Mouse (Mus musculus): ENCODE measurements at regions not wholly inside any gene's neighbourhood (a gene's known extent, or its start where the extent isn't known, plus 50 kb on each side); places are given as distances from the start of the nearest gene placed in this dataset.

- 52% methylated on average over 9 of the region's 9 CpGs for WGBS
- Histone ChIP-seq H3K4me3 (replicated peaks; ENCODE audit: extremely low read depth, low read depth, low read length) (no peak overlapping the region), H3K4me1 (ENCODE audit: control insufficient read depth, insufficient read depth, low read length) (peaks cover 20% of the 10 kb centered on the region)
- TF ChIP-seq POLR2A (IDR thresholded peaks at IDR 0.05; ENCODE audit: borderline replicate concordance, extremely low read depth, low read depth, low read length) (no peak), CTCF (IDR thresholded peaks at IDR 0.05; ENCODE audit: insufficient read depth, low read length) (no peak)
- no peak for DNase-seq
Measured at GRCm38 (mm10) chr11:22636761-22637557, 125.1 kb downstream of the Tmem17 start.

GRCm38 (mm10) chr11:22638171-22638570, 126.3 kb downstream of the Tmem17 start:
- DNase-seq: no peak
- TF ChIP-seq CTCF (IDR thresholded peaks at IDR 0.05; ENCODE audit: insufficient read depth, low read length) (no peak), POLR2A (IDR thresholded peaks at IDR 0.05; ENCODE audit: borderline replicate concordance, extremely low read depth, low read depth, low read length) (no peak)
- Histone ChIP-seq H3K4me3 (replicated peaks; ENCODE audit: extremely low read depth, low read depth, low read length) (no peak overlapping the region), H3K4me1 (ENCODE audit: control insufficient read depth, insufficient read depth, low read length) (peaks cover 15% of the 10 kb centered on the region)
- WGBS: 72% methylated on average over 6 of the region's 6 CpGs

DNA sequence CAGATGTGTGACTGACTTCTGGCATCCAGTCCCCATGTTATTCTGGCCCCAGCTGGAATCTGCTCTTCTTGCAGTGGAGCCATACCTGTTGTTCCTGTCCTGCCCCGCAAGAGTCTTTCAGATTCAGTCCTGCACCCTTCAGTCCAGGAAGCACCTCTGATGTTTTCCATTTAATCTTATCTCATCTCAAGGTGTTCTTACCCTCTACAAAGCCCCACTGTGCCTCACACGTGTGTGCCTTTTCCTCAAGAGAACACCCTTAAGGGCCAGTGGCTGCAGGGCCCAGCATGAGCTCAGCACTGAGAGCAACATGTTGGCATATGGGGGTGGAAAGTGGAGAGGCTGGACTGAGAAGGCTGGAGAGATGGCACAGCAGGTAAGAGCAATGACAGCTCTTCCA, 126.8 kb downstream of the Tmem17 start:
- no peak for DNase-seq
- Histone ChIP-seq H3K4me3 (replicated peaks; ENCODE audit: extremely low read depth, low read depth, low read length) (no peak overlapping the region), H3K4me1 (ENCODE audit: control insufficient read depth, insufficient read depth, low read length) (peaks cover 15% of the 10 kb centered on the region)
- TF ChIP-seq POLR2A (IDR thresholded peaks at IDR 0.05; ENCODE audit: borderline replicate concordance, extremely low read depth, low read depth, low read length): no peak
- WGBS: 68% methylated on average over 2 of the region's 2 CpGs

GRCm38 (mm10) chr11:22640371-22640990, 128.6 kb downstream of the Tmem17 start:
- Histone ChIP-seq H3K4me3 (replicated peaks; ENCODE audit: extremely low read depth, low read depth, low read length) (no peak overlapping the region), H3K4me1 (ENCODE audit: control insufficient read depth, insufficient read depth, low read length) (peaks cover 17% of the 10 kb centered on the region)
- TF ChIP-seq CTCF (IDR thresholded peaks at IDR 0.05; ENCODE audit: insufficient read depth, low read length): no peak
- TF ChIP-seq POLR2A (IDR thresholded peaks at IDR 0.05; ENCODE audit: borderline replicate concordance, extremely low read depth, low read depth, low read length): no peak
- no peak for DNase-seq
- WGBS: 30% methylated on average over 3 of the region's 3 CpGs

DNA sequence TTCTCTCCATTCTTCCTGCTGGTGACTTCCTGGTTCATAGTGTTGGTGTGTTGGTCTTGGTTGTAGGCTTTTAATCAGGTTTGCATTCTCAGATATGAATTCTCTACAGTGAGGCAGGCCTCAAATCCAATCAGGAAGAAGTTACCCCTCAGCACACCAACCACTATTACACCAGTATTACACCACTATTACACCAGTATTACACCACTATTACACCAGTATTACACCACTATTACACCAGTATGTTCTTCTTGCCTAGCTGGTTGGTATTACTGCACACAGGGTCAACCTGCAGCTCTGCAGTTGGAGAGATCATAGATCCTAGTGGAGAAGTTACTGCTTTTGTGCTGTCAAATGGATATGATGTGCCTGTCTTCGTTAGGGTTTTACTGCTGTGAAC, 129.6 kb downstream of the Tmem17 start:
- whole genome bisulfite sequencing: 76% methylated on average over 1 of the region's 1 CpGs
- no peak for DNase-seq
- peaks cover 16% of the 10 kb centered on the region for H3K4me1 ChIP-seq (ENCODE audit: control insufficient read depth, insufficient read depth, low read length)
- no peak for TF ChIP-seq CTCF (IDR thresholded peaks at IDR 0.05; ENCODE audit: insufficient read depth, low read length)
- no peak for TF ChIP-seq POLR2A (IDR thresholded peaks at IDR 0.05; ENCODE audit: borderline replicate concordance, extremely low read depth, low read depth, low read length)
- no peak overlapping the region for H3K4me3 ChIP-seq (replicated peaks; ENCODE audit: extremely low read depth, low read depth, low read length)

- 30% methylated on average over 3 of the region's 3 CpGs for WGBS
- H3K4me1 ChIP-seq (ENCODE audit: control insufficient read depth, insufficient read depth, low read length): peaks cover 6% of the 10 kb centered on the region
- no peak overlapping the region for H3K4me3 ChIP-seq (replicated peaks; ENCODE audit: extremely low read depth, low read depth, low read length)
- TF ChIP-seq POLR2A (IDR thresholded peaks at IDR 0.05; ENCODE audit: borderline replicate concordance, extremely low read depth, low read depth, low read length) (no peak), CTCF (IDR thresholded peaks at IDR 0.05; ENCODE audit: insufficient read depth, low read length) (no peak)
- DNase-seq: no peak
Measured at GRCm38 (mm10) chr11:22644010-22644625, 132.2 kb downstream of the Tmem17 start.

DNA sequence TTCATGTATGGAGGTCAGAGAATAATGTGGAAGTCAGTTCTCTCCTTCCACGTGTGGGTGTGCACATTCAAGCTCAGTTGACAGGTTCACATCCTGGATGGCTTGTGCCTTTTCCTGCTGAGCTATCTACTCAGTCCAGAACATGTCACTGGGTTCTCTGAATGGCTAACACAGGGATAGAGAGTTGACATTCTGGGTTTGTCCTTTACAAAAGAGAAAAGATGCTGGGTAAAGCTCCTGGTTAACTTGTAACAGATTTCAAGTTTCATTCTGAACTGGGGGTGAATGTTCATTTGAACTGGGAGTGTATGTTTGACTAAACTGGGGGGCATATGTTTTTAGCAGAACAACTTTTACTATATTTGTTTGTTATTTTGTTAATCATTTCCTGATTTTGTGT, 133.0 kb downstream of the Tmem17 start:
- WGBS: 38% methylated on average over 1 of the region's 1 CpGs
- TF ChIP-seq CTCF (IDR thresholded peaks at IDR 0.05; ENCODE audit: insufficient read depth, low read length) (no peak), POLR2A (IDR thresholded peaks at IDR 0.05; ENCODE audit: borderline replicate concordance, extremely low read depth, low read depth, low read length) (no peak)
- Histone ChIP-seq H3K4me3 (replicated peaks; ENCODE audit: extremely low read depth, low read depth, low read length) (no peak overlapping the region), H3K4me1 (ENCODE audit: control insufficient read depth, insufficient read depth, low read length) (peaks cover 6% of the 10 kb centered on the region)
- DNase-seq: no peak

GRCm38 (mm10) chr11:22646192-22646936, 134.5 kb downstream of the Tmem17 start:
- peaks cover 6% of the 10 kb centered on the region for H3K4me1 ChIP-seq (ENCODE audit: control insufficient read depth, insufficient read depth, low read length)
- DNase-seq: no peak
- WGBS: 83% methylated on average over 6 of the region's 6 CpGs

DNA sequence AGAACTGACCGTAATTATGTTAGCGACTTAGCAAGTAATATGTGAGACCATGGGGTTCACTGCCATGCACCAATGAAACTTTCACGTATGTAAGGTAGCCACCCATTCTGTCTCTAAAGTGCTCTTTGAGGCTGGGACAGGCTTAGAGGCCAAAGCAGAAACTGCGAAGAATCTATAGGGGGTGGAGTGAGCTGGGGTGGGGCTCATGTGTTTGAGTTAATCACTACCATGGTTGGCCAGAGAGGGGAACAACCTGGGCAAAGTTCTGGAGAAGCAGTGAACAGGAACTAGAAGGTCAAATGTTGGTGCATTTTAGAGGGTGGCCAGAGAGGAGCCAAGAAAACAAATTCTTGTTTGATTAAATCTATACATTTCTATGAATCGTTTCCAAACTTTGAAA, 136.4 kb downstream of the Tmem17 start:
- no peak overlapping the region for H3K4me3 ChIP-seq (replicated peaks; ENCODE audit: extremely low read depth, low read depth, low read length)
- H3K4me1 ChIP-seq (ENCODE audit: control insufficient read depth, insufficient read depth, low read length): peaks cover 6% of the 10 kb centered on the region
- no peak for TF ChIP-seq POLR2A (IDR thresholded peaks at IDR 0.05; ENCODE audit: borderline replicate concordance, extremely low read depth, low read depth, low read length)
- TF ChIP-seq CTCF (IDR thresholded peaks at IDR 0.05; ENCODE audit: insufficient read depth, low read length): no peak
- no peak for DNase-seq
- WGBS: 88% methylated on average over 5 of the region's 5 CpGs

More at GRCm38 (mm10) chr11:22646192-22646936, 134.5 kb downstream of the Tmem17 start:
- H3K4me3 ChIP-seq (replicated peaks; ENCODE audit: extremely low read depth, low read depth, low read length): no peak overlapping the region
- no peak for TF ChIP-seq POLR2A (IDR thresholded peaks at IDR 0.05; ENCODE audit: borderline replicate concordance, extremely low read depth, low read depth, low read length)
- TF ChIP-seq CTCF (IDR thresholded peaks at IDR 0.05; ENCODE audit: insufficient read depth, low read length): no peak

Measured in lung, adult 2 months (tissue).